Mouse (Mus musculus): ENCODE measurements around the gene Socs4.

The Socs4 gene

DNA sequence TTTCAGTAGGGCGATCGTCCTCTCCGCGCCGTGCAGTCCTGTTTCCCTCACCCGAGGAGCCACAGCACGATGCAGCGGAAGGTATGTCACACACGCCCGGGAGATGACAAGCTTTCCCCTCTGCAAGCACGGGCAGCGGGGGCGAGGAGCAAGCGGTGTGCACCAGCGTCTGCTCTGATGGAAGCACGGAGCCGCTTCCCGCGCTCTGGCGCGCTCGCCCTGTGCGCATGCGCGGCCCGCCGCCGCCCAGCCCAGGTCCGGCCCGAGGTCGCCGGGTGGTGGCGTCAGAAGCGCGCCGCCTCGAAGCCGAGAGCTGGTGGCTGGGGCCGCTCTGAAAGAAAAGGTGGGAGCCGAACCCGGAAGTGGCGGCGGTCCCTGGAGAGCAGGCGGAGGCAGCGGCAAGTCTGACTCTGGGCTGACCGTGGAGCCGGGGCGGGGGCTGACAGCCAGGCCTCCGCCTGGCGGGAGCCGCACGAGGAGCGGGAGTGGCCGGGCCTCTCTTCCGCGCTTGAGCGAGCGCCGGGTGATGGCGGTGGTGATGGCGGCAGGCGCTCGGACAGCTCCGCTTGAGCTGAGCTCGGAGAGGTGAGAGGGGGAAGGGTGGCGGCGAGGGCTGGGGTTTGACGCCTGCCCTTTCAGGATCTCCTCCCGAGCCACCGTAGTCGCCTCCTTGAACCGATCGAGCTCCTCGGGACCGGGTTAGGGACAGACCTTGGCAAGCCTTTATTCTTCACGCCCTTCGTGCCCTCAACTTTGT, at the start of gene Socs4, which contains the start of gene Wdhd1:
TSS of gene Socs4 (plus strand) at position 295 of the 757 bp plus-strand sequence.
TSS of gene Wdhd1 (minus strand) at position 221 of the 757 bp plus-strand sequence.
- in situ Hi-C loops (cut with MboI; ENCODE audit: low pct_unique_long_range_greater_than_20kb in 1 of 2, low sequenced_read_pairs in 2 of 2, unreplicated experiment in 1 of 2) = no loop called here

GRCm38 (mm10) chr14:47229796-47230376, 46.8 kb upstream of the Socs4 start:
- in situ Hi-C loops (cut with MboI; ENCODE audit: low pct_unique_long_range_greater_than_20kb in 1 of 2, low sequenced_read_pairs in 2 of 2, unreplicated experiment in 1 of 2) = no loop called here

DNA sequence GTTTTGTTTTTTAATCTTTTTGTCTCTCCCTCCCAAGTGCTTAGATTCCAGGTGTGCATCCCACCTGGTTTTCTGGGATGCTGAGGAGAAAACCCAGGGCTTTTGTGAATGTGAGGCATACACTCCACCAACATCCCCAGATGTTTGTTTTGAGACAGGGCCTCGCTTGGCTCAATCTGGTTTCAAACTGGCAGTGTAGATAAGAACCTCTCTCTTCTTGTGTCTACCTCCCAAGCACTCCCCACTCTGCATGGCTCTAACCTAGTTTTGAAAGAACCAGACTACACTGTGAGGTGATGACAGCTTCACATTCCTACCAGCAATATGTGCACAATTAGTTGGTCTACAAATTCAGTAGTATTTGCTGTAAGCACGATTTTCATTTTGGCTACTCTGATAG, 43.1 kb upstream of the Socs4 start:
- in situ Hi-C loops (cut with MboI; ENCODE audit: low pct_unique_long_range_greater_than_20kb in 1 of 2, low sequenced_read_pairs in 2 of 2, unreplicated experiment in 1 of 2) = no loop called here

DNA sequence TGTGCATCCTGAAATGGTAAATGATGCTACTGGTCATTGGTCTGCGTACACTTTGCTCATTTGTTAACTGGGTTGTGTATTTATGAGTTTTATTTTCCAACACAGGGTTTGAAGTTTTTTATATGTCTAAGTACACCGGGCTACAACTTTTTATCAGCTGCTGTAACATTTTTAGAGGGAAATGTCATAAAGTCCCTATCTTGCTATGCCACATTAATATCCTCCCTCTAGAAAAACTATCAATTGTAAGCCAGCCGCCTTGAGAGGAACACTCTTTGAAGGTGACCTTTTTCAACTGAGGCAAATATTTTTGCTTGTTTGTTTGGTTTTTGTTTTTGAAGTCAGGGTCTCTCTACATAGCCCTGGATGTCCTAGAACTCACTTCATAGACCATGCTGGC, 42.7 kb upstream of the Socs4 start:
- in situ Hi-C loops (cut with MboI; ENCODE audit: low pct_unique_long_range_greater_than_20kb in 1 of 2, low sequenced_read_pairs in 2 of 2, unreplicated experiment in 1 of 2) = no loop called here

GRCm38 (mm10) chr14:47234526-47235250, 42.0 kb upstream of the Socs4 start:
- in situ Hi-C loops (cut with MboI; ENCODE audit: low pct_unique_long_range_greater_than_20kb in 1 of 2, low sequenced_read_pairs in 2 of 2, unreplicated experiment in 1 of 2) = no loop called here

GRCm38 (mm10) chr14:47236491-47236890, 40.2 kb upstream of the Socs4 start:
- in situ Hi-C loops (cut with MboI; ENCODE audit: low pct_unique_long_range_greater_than_20kb in 1 of 2, low sequenced_read_pairs in 2 of 2, unreplicated experiment in 1 of 2) = no loop called here

DNA sequence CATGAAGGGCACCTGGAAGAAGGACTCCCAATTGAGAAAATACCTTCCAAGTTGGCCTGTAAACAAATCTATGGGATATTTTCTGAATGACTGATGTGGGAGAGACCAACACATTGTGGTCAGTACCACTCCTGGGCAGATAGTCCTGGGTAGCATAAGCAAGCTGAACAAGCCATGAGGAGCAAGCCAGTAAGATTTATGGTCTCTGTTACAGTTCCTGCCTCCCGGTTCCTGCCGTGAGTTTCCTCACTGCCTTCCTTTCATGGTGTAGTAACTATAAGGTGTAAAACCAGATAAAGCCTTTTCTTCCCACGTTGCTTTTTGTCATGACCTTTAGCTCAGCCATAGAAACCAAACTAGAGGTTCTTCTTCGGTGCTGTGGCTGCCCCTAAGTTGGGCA, 39.4 kb upstream of the Socs4 start:
- in situ Hi-C loops (cut with MboI; ENCODE audit: low pct_unique_long_range_greater_than_20kb in 1 of 2, low sequenced_read_pairs in 2 of 2, unreplicated experiment in 1 of 2) = no loop called here

GRCm38 (mm10) chr14:47240600-47240999, 36.1 kb upstream of the Socs4 start:
- in situ Hi-C loops (cut with MboI; ENCODE audit: low pct_unique_long_range_greater_than_20kb in 1 of 2, low sequenced_read_pairs in 2 of 2, unreplicated experiment in 1 of 2) = no loop called here

GRCm38 (mm10) chr14:47241046-47241445, 35.7 kb upstream of the Socs4 start:
- in situ Hi-C loops (cut with MboI; ENCODE audit: low pct_unique_long_range_greater_than_20kb in 1 of 2, low sequenced_read_pairs in 2 of 2, unreplicated experiment in 1 of 2) = no loop called here

GRCm38 (mm10) chr14:47242753-47243152, 34.0 kb upstream of the Socs4 start:
- in situ Hi-C loops (cut with MboI; ENCODE audit: low pct_unique_long_range_greater_than_20kb in 1 of 2, low sequenced_read_pairs in 2 of 2, unreplicated experiment in 1 of 2) = no loop called here

GRCm38 (mm10) chr14:47249839-47250238, 26.9 kb upstream of the Socs4 start:
- in situ Hi-C loops (cut with MboI; ENCODE audit: low pct_unique_long_range_greater_than_20kb in 1 of 2, low sequenced_read_pairs in 2 of 2, unreplicated experiment in 1 of 2) = loop anchor here in 1 of 2 experiments (25.0 kb wide), 1 partner anchor 1913 kb away; the partner anchor contains the start of gene Psmc6

DNA sequence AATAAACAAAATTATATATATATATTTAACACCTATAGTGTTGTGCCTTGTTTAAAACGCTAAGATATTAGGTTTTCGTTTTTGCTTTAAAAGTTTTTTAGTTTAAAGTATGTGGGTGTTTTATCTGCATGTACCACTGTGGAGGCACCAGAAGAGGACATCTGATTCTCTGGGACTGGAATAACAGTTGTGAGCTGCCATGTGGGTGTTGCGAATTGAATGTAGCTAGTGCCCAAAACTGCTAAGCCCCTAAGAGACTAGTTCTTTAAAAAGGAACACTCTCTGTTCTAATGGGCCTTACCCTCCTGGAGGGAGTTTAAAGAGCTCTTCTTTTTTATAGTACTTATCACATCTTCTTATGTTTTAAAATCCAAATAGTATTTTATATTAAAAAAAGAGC, 11.9 kb upstream of the Socs4 start:
- in situ Hi-C loops (cut with MboI; ENCODE audit: low pct_unique_long_range_greater_than_20kb in 1 of 2, low sequenced_read_pairs in 2 of 2, unreplicated experiment in 1 of 2) = loop anchor here in 1 of 2 experiments (25.0 kb wide), 1 partner anchor 1928 kb away; the partner anchor contains the start of gene Psmc6

DNA sequence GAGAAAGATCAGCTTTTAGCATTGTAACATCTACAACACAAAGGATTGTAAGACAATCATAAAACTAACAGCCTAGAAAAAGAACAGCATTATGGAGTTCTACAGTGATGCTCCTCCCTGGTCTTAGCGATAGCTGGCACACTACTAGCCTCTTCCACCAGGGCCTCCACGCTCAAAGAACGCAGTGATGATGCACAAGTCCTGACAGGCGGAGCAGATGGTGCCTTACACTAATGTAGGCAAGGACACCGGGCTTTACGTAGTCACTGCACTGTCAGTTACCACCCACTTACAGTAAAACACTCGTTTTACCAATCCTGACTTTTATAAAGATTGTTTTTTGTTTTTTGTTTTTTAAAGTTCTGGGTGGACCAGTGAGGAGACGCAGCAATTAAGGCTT, 10.9 kb upstream of the Socs4 start:
- in situ Hi-C loops (cut with MboI; ENCODE audit: low pct_unique_long_range_greater_than_20kb in 1 of 2, low sequenced_read_pairs in 2 of 2, unreplicated experiment in 1 of 2) = loop anchor here in 1 of 2 experiments (25.0 kb wide), 1 partner anchor 1929 kb away; the partner anchor contains the start of gene Psmc6

- in situ Hi-C loops (cut with MboI; ENCODE audit: low pct_unique_long_range_greater_than_20kb in 1 of 2, low sequenced_read_pairs in 2 of 2, unreplicated experiment in 1 of 2) = loop anchor here in 1 of 2 experiments (25.0 kb wide), 1 partner anchor 1932 kb away; the partner anchor contains the start of gene Psmc6
These were observed 7.7 kb upstream of the Socs4 start for GRCm38 (mm10) chr14:47269056-47269455.

- in situ Hi-C loops (cut with MboI; ENCODE audit: low pct_unique_long_range_greater_than_20kb in 1 of 2, low sequenced_read_pairs in 2 of 2, unreplicated experiment in 1 of 2) = loop anchor here in 1 of 2 experiments (25.0 kb wide), 1 partner anchor 1932 kb away; the partner anchor contains the start of gene Psmc6
These were observed 7.0 kb upstream of the Socs4 start for GRCm38 (mm10) chr14:47269706-47270105.

GRCm38 (mm10) chr14:47273751-47274150, 3.0 kb upstream of the Socs4 start:
- in situ Hi-C loops (cut with MboI; ENCODE audit: low pct_unique_long_range_greater_than_20kb in 1 of 2, low sequenced_read_pairs in 2 of 2, unreplicated experiment in 1 of 2) = loop anchor here in 1 of 2 experiments (25.0 kb wide), 1 partner anchor 1936 kb away; the partner anchor contains the start of gene Psmc6

GRCm38 (mm10) chr14:47275417-47275816, 1.3 kb upstream of the Socs4 start:
- in situ Hi-C loops (cut with MboI; ENCODE audit: low pct_unique_long_range_greater_than_20kb in 1 of 2, low sequenced_read_pairs in 2 of 2, unreplicated experiment in 1 of 2) = no loop called here

- in situ Hi-C loops (cut with MboI; ENCODE audit: low pct_unique_long_range_greater_than_20kb in 1 of 2, low sequenced_read_pairs in 2 of 2, unreplicated experiment in 1 of 2) = no loop called here
These were observed 611 bp upstream of the Socs4 start for GRCm38 (mm10) chr14:47276036-47276603.

DNA sequence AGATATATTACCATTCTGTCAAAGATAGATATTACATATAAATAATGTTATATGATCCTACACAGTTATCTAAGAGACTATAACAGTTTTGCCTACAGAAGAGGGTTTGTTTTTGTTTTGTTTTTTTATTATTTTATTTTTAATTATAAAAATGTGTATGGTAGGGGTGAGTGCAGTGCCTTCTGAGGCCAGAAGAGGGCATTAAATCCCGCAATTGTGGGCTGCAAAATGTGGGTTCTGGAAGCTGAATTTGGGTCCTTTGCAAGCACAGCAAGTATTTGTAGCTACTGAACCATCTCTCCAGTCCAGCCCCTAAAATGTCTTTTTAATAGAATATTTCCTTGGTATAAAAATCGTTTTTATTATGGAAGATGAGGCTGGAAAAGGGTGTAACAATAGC, 2.3 kb downstream of the Socs4 start:
- in situ Hi-C loops (cut with MboI; ENCODE audit: low pct_unique_long_range_greater_than_20kb in 1 of 2, low sequenced_read_pairs in 2 of 2, unreplicated experiment in 1 of 2) = no loop called here

All from mouse embryonic stem cell (cell line).